Mouse (Mus musculus): ENCODE measurements around the gene Opa3. TPM values are rescaled to one million over a fixed set of nuclear protein-coding genes. Genes with fewer than 3 reads are reported as not detected.

Opa3 gene
- polyA plus RNA-seq, 1 experiment = 22.0 TPM

DNA sequence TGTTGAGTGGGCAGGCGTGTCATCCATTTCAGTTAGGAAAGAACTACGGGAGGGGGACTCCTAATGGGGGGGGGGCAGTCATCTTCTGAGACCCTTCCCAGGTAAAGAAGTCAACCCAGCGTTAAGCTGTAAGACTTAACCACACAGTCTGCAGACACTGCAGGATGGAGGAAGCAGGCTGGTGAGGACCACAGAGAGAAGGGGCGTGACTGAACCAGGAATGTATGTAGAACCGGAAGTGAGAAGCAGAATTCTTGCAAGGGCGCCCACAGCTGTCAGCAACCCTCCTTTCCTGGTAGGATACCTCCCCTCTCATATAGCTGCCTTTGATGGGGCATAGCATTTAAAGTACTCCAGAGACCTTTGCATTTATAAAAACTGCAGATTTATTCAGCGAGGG is 28.4 kb downstream of the Opa3 start:
- Histone ChIP-seq H3K4me1 (ENCODE audit: control insufficient read depth, insufficient read depth, low read length) (peaks cover 25% of the 10 kb centered on the region), H3K4me3 (ENCODE audit: insufficient read depth, low read length) (no peak overlapping the region), H3K27ac (ENCODE audit: insufficient read depth, low read depth, low read length) (no peak overlapping the region)
- no peak for TF ChIP-seq CTCF (IDR thresholded peaks at IDR 0.05; ENCODE audit: low read depth, low read length)
- no peak for TF ChIP-seq POLR2A (IDR thresholded peaks at IDR 0.05; ENCODE audit: borderline replicate concordance, low read depth, low read length)

DNA sequence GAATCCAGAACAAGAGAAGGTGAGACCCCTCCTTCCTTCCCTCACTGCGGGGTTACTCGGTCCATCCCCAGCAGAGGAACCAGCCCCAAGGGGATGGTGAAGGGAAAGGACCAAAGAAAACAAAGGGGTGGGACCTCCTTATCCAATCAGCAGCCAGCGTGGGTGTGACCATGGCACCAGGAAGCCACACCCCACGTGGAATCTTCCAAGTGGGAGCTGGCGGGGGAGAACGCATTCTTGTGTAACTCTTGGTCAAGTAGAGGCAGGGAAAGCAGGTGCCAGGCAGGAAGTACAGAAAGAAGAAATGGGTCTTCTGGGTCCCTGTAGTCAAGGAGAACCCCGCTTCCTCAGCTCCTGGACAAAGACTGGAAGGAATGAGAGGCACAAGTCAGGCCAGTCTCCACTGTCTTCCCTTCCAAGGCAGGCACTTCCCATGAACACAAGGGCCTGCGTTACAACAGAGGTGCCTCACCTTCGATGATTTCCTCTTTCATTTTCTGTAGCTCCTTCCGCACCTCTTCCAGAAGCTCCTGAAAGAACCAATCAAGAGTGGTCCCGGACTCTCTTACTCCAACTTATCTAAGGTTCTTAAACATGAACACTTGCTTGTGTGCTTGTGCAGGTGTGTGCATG is 29.4 kb downstream of the Opa3 start:
- no peak overlapping the region for H3K4me3 ChIP-seq (ENCODE audit: insufficient read depth, low read length)
- no peak overlapping the region for H3K27ac ChIP-seq (ENCODE audit: insufficient read depth, low read depth, low read length)
- TF ChIP-seq CTCF (IDR thresholded peaks at IDR 0.05; ENCODE audit: low read depth, low read length) (no peak), POLR2A (IDR thresholded peaks at IDR 0.05; ENCODE audit: borderline replicate concordance, low read depth, low read length) (no peak)
- peaks cover 22% of the 10 kb centered on the region for H3K4me1 ChIP-seq (ENCODE audit: control insufficient read depth, insufficient read depth, low read length)

DNA sequence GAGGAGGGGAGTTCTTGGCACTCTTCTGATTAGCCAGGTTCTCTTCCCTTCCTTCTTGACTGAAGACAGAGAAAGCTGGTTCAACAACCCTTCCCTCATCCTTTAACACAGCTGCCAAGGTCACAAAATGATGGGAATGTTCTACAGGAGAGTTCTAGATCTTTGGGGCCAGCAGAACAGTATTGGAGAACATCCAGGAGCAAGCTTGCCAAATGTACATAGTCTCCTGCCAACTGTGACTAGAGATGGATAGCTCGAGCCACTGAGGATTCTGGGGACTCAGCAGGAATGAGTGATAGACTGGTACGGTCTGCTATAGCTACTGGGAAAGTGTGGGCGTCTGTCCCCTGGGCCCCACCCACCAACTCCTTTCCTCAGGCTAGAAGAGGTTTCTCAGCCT is 30.2 kb downstream of the Opa3 start:
- Histone ChIP-seq H3K4me1 (ENCODE audit: control insufficient read depth, insufficient read depth, low read length) (peaks cover 22% of the 10 kb centered on the region), H3K4me3 (ENCODE audit: insufficient read depth, low read length) (no peak overlapping the region), H3K27ac (ENCODE audit: insufficient read depth, low read depth, low read length) (no peak overlapping the region)
- no peak for TF ChIP-seq POLR2A (IDR thresholded peaks at IDR 0.05; ENCODE audit: borderline replicate concordance, low read depth, low read length)
- TF ChIP-seq CTCF (IDR thresholded peaks at IDR 0.05; ENCODE audit: low read depth, low read length) = no peak

DNA sequence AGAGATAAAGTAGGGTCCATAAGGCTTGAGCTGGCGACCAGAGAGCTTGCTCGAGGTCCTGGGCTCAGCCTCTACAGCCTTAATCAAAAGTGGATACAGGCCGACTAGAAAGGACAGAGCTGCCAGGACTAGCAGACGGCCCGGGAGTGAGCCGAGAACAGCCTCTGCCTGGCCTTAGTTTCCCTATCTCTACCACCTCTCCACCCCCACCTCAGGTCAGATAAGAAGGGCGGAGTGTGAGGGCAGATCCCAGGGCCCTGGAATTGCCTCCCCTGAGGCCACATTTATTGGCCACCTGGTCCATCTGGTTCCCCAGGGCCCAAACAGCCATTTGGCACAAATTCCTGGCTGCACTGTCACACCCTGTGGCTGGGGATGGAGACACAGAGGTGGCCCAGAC is 37.0 kb downstream of the Opa3 start:
- TF ChIP-seq POLR2A (IDR thresholded peaks at IDR 0.05; ENCODE audit: borderline replicate concordance, low read depth, low read length) (no peak), CTCF (IDR thresholded peaks at IDR 0.05; ENCODE audit: low read depth, low read length) (no peak)
- H3K4me3 ChIP-seq (ENCODE audit: insufficient read depth, low read length) = no peak overlapping the region

DNA sequence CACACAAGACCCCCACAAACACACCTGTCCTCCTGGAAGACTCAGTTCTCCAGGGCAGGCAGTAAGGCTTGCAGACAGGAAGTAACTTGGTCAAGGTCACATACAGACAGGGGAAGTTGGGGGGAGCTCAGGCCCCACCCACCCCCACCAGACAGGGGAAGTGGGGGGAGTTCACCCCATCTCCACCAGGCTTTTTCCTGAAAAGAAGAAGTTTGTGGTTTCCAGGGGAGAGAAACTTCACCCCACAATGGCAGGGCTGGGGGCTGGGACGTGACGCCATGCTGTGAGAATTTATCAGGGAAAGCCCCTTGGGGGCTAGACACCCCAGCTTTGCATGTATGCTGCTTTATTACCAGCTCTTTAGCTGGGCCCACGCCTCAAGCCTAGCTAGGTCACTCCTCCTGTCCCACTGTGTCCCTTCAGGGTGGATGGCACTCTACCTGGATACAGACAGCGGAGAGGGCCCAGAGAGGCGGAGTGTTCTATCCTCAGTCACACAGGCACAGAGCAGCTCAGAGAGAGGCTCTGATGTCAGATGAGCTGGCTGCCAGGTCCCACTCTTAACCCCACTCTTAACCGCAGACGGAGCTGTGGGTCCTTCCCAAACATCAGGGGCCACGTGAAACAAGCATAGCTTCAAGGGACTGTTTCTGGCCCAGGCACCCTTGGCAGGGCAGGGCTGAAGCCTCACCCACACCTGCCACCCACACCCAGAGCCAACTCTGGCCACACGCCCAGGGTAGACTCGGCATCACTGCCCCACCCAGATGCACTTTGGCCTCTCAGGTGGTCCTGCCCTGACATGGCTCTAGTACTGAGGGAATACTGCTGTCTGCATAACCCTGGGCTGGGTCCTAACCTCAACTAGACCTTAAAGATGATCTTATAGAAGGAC is 38.0 kb downstream of the Opa3 start:
- Histone ChIP-seq H3K4me3 (ENCODE audit: insufficient read depth, low read length) (peak overlapping the region; percentile 32), H3K4me1 (ENCODE audit: control insufficient read depth, insufficient read depth, low read length) (peaks cover 41% of the 10 kb centered on the region), H3K27ac (ENCODE audit: insufficient read depth, low read depth, low read length) (peak overlapping the region; percentile 27; the same call in 1 of the 2 replicates)
- TF ChIP-seq CTCF (IDR thresholded peaks at IDR 0.05; ENCODE audit: low read depth, low read length) (no peak), POLR2A (IDR thresholded peaks at IDR 0.05; ENCODE audit: borderline replicate concordance, low read depth, low read length) (no peak)

More for the DNA sequence above, 37.0 kb downstream of the Opa3 start:
- H3K27ac ChIP-seq (ENCODE audit: insufficient read depth, low read depth, low read length) = no peak overlapping the region
- peaks cover 41% of the 10 kb centered on the region for H3K4me1 ChIP-seq (ENCODE audit: control insufficient read depth, insufficient read depth, low read length)

DNA sequence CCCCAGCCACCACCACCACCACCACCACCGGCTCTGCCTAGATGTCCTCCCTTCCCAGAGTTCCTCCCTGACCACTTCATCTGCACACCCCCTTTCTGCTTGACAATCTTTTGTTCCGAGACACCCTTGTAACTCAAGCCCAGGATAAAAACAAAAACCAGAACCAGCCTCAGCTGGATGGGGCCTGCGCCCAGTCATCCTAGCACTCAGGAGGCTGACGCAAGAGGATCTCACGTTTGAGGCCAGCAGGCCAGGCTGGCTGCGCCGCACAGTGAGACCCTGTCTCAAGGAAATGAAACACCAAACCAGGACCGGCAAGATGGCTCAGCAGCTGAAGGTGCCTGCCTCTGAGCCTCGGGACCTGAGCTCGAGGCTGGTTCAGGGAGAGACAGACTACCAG is 38.9 kb downstream of the Opa3 start:
- peak overlapping the region; percentile 23; the same call in 1 of the 2 replicates for H3K27ac ChIP-seq (ENCODE audit: insufficient read depth, low read depth, low read length)
- TF ChIP-seq CTCF (IDR thresholded peaks at IDR 0.05; ENCODE audit: low read depth, low read length) (no peak), POLR2A (IDR thresholded peaks at IDR 0.05; ENCODE audit: borderline replicate concordance, low read depth, low read length) (no peak)
- peaks cover 41% of the 10 kb centered on the region for H3K4me1 ChIP-seq (ENCODE audit: control insufficient read depth, insufficient read depth, low read length)
- peak overlapping the region; percentile 22 for H3K4me3 ChIP-seq (ENCODE audit: insufficient read depth, low read length)

DNA sequence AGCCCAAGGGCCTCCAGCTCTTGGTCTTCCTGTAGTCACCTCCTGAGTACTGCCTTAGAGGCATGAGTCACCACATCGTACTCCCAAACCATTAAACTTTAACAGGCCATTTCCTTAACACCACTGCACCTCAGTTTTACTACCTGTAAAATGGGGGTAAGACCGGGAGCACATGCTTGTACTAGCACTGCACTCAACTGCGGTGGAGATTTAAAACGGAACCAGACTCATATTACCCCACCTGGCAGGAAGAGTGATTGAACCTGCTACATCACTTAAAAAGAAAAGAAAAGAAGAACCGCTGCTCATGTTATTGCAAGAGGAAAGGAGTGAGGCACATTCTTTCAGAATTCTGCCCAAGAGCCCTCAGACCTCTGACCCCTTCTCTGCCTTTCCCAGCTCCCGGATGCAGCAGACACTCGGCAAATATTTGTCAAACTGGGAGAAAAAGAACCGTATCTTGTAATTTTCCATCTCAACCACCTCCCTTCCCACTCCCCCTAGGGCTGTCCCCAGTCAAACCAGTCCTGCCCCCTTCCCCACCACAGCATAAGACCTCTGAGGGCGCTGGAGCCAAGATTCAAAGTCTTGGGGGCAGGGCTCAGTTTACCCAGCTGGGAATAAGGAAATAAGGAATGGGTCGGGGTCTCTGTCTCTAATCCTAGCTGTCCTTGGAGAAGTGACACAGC is 41.0 kb downstream of the Opa3 start:
- H3K4me1 ChIP-seq (ENCODE audit: control insufficient read depth, insufficient read depth, low read length) = peaks cover 41% of the 10 kb centered on the region
- peak overlapping the region; percentile 48 for H3K27ac ChIP-seq (ENCODE audit: insufficient read depth, low read depth, low read length)
- TF ChIP-seq CTCF (IDR thresholded peaks at IDR 0.05; ENCODE audit: low read depth, low read length) (no peak), POLR2A (IDR thresholded peaks at IDR 0.05; ENCODE audit: borderline replicate concordance, low read depth, low read length) (no peak)
- peak overlapping the region; percentile 59 for H3K4me3 ChIP-seq (ENCODE audit: insufficient read depth, low read length)

DNA sequence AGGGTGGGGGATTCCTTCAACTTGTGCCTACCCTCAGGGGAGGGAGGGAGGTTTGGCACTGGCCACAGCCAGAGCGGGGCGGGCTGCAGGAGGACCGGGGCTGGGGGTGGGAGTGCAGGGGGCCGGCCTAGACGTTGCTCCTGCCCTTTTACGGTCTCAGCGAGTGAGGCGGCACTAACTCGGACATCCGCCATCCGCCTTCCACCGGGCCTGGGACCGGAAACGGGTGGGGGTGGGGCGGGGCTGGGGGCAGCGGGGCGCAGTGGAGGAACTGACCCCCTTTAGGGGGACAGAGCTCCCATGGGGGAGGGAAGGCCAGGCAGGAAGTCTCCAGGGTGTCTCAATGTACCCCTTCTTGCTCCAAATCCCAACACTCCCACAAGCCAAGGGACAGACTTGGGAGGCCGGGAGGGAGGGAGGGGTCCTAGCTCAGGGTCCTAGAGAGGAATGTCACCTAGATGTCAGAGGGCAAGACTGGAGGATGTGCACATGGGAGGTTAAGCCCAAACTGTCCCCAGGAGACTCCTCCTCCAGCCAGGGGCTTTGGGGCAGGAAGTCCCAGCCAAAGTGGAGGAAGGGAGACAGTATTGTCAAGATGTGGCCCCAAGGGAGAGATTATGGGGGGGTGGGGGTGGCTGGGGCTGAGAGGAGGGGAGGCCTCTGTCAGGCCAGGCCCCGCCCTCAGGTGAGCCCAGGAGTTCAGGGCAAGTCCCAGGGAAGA is 41.7 kb downstream of the Opa3 start:
- no peak for TF ChIP-seq POLR2A (IDR thresholded peaks at IDR 0.05; ENCODE audit: borderline replicate concordance, low read depth, low read length)
- TF ChIP-seq CTCF (IDR thresholded peaks at IDR 0.05; ENCODE audit: low read depth, low read length) = no peak
- H3K4me1 ChIP-seq (ENCODE audit: control insufficient read depth, insufficient read depth, low read length) = peaks cover 39% of the 10 kb centered on the region
- peak overlapping the region; percentile 94 for H3K4me3 ChIP-seq (ENCODE audit: insufficient read depth, low read length)

More for the DNA sequence above, 41.7 kb downstream of the Opa3 start:
- peak overlapping the region; percentile 48 for H3K27ac ChIP-seq (ENCODE audit: insufficient read depth, low read depth, low read length)
